Mouse (Mus musculus): ENCODE measurements around the gene Eif4ebp2. TPM values are rescaled to one million over a fixed set of nuclear protein-coding genes. Genes with fewer than 3 reads are reported as not detected.

Gene Eif4ebp2
- polyA plus RNA-seq, 2 experiments, result 23.1 to 24.3 TPM

- WGBS (ENCODE audit: insufficient replicate concordance), result 59% methylated on average over 6 of the region's 6 CpGs
- no peaks in the 10 kb centered on the region for H3K9me3 ChIP-seq (ENCODE audit: control insufficient read depth, low read length)
- H3K9ac ChIP-seq (replicated peaks), result no peak overlapping the region
- no peak overlapping the region for H3K27ac ChIP-seq
- TF ChIP-seq CTCF (IDR thresholded peaks at IDR 0.05; ENCODE audit: low read depth) (no peak), EP300 (IDR thresholded peaks at IDR 0.05; ENCODE audit: low read depth) (no peak)
- H3K36me3 ChIP-seq (replicated peaks; ENCODE audit: control insufficient read depth, insufficient read depth, low read depth), result peaks cover 21% of the 10 kb centered on the region
- ATAC-seq (ENCODE audit: insufficient read depth) (no peak), DNase-seq (ENCODE audit: low read depth in 3 of 3, low spot score in 3 of 3) (no peak)
- no peak overlapping the region for H3K4me2 ChIP-seq (ENCODE audit: low read depth)
- H3K27me3 ChIP-seq (ENCODE audit: control insufficient read depth, insufficient read depth, low read length), result no peaks in the 10 kb centered on the region
- H3K4me1 ChIP-seq (replicated peaks; ENCODE audit: control insufficient read depth in 2 of 2, insufficient read depth in 2 of 2, low read length in 1 of 2), result peaks cover 0 to 16% of the 10 kb centered on the region in 2 experiments; a peak in 3 of 4 replicates
- H3K4me3 ChIP-seq (ENCODE audit: insufficient read depth in 1 of 2, low read depth in 2 of 2, low read length in 2 of 2), result no peak overlapping the region
These were observed 9.0 kb downstream of the Eif4ebp2 start for GRCm38 (mm10) chr10:61443456-61443855.

DNA sequence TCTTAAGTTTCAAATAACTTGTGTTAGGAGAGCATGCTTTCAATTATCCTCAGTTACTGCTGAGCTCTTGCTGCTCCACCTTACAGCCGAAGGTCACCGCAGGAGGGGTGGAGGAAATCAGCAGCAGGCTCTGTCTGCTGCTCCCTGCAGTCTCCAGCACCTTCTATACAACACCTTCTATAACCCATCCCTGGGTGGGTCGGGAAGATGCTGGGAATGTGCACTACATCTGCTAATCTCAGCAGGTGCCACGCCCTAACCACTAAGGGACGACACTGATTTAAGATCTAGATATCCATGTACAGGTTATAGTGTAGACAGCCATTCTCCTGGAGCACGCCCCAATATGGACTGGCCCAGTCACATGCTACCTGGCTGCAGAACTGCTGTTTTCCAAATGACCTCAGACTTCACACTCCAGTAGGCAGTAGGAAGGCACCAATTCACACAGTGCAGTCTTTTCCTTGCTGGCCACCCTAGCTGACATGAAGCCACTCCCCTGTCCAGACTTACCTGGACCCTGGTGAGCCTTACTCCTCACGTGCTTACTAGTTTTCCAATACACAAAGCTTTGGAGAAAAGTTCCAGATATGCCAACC is 12.2 kb downstream of the Eif4ebp2 start:
- ATAC-seq (ENCODE audit: insufficient read depth), result no peak
- Histone ChIP-seq H3K27me3 (ENCODE audit: control insufficient read depth, insufficient read depth, low read length) (no peaks in the 10 kb centered on the region), H3K4me3 (ENCODE audit: insufficient read depth in 1 of 2, low read depth in 2 of 2, low read length in 2 of 2) (no peak overlapping the region), H3K27ac (no peak overlapping the region), H3K36me3 (replicated peaks; ENCODE audit: control insufficient read depth, insufficient read depth, low read depth) (peaks cover 22% of the 10 kb centered on the region), H3K9me3 (ENCODE audit: control insufficient read depth, low read length) (no peaks in the 10 kb centered on the region), H3K9ac (replicated peaks) (no peak overlapping the region), H3K4me1 (replicated peaks; ENCODE audit: control insufficient read depth in 2 of 2, insufficient read depth in 2 of 2, low read length in 1 of 2) (peaks cover 0 to 9% of the 10 kb centered on the region in 2 experiments; a peak in 2 of 4 replicates), H3K4me2 (ENCODE audit: low read depth) (no peak overlapping the region)
- TF ChIP-seq CTCF (IDR thresholded peaks at IDR 0.05; ENCODE audit: low read depth), result no peak
- TF ChIP-seq EP300 (IDR thresholded peaks at IDR 0.05; ENCODE audit: low read depth), result no peak
- WGBS (ENCODE audit: insufficient replicate concordance), result 75% methylated on average over 7 of the region's 7 CpGs
- no peak for DNase-seq (ENCODE audit: low read depth in 3 of 3, low spot score in 3 of 3)

GRCm38 (mm10) chr10:61431375-61431774 is 21.1 kb downstream of the Eif4ebp2 start:
- no peak for TF ChIP-seq EP300 (IDR thresholded peaks at IDR 0.05; ENCODE audit: low read depth)
- no peak for TF ChIP-seq CTCF (IDR thresholded peaks at IDR 0.05; ENCODE audit: low read depth)
- 89% methylated on average over 9 of the region's 9 CpGs for WGBS (ENCODE audit: insufficient replicate concordance)

GRCm38 (mm10) chr10:61429043-61429442 is 23.4 kb downstream of the Eif4ebp2 start:
- Histone ChIP-seq H3K4me2 (ENCODE audit: low read depth) (no peak overlapping the region), H3K9me3 (ENCODE audit: control insufficient read depth, low read length) (no peaks in the 10 kb centered on the region), H3K4me1 (replicated peaks; ENCODE audit: control insufficient read depth in 2 of 2, insufficient read depth in 2 of 2, low read length in 1 of 2) (peaks cover 0 to 15% of the 10 kb centered on the region in 2 experiments; a peak in 2 of 4 replicates), H3K9ac (replicated peaks) (no peak overlapping the region), H3K4me3 (ENCODE audit: insufficient read depth in 1 of 2, low read depth in 2 of 2, low read length in 2 of 2) (no peak overlapping the region), H3K27ac (no peak overlapping the region), H3K36me3 (replicated peaks; ENCODE audit: control insufficient read depth, insufficient read depth, low read depth) (peaks cover 35% of the 10 kb centered on the region), H3K27me3 (ENCODE audit: control insufficient read depth, insufficient read depth, low read length) (no peaks in the 10 kb centered on the region)
- ATAC-seq (ENCODE audit: insufficient read depth) (no peak), DNase-seq (ENCODE audit: low read depth in 3 of 3, low spot score in 3 of 3) (no peak)
- TF ChIP-seq CTCF (IDR thresholded peaks at IDR 0.05; ENCODE audit: low read depth) (no peak), EP300 (IDR thresholded peaks at IDR 0.05; ENCODE audit: low read depth) (no peak)
- 83% methylated on average over 5 of the region's 5 CpGs for WGBS (ENCODE audit: insufficient replicate concordance)

More at GRCm38 (mm10) chr10:61431375-61431774, 21.1 kb downstream of the Eif4ebp2 start:
- Histone ChIP-seq H3K27me3 (ENCODE audit: control insufficient read depth, insufficient read depth, low read length) (no peaks in the 10 kb centered on the region), H3K9me3 (ENCODE audit: control insufficient read depth, low read length) (no peaks in the 10 kb centered on the region), H3K4me1 (replicated peaks; ENCODE audit: control insufficient read depth in 2 of 2, insufficient read depth in 2 of 2, low read length in 1 of 2) (no peaks in the 10 kb centered on the region; a peak in 1 of 4 replicates), H3K9ac (replicated peaks) (no peak overlapping the region), H3K4me3 (ENCODE audit: insufficient read depth in 1 of 2, low read depth in 2 of 2, low read length in 2 of 2) (no peak overlapping the region), H3K36me3 (replicated peaks; ENCODE audit: control insufficient read depth, insufficient read depth, low read depth) (peaks cover 53% of the 10 kb centered on the region), H3K4me2 (ENCODE audit: low read depth) (no peak overlapping the region), H3K27ac (no peak overlapping the region)
- DNase-seq (ENCODE audit: low read depth in 3 of 3, low spot score in 3 of 3) (no peak), ATAC-seq (ENCODE audit: insufficient read depth) (no peak)

GRCm38 (mm10) chr10:61428416-61428815 is 24.0 kb downstream of the Eif4ebp2 start:
- Histone ChIP-seq H3K9me3 (ENCODE audit: control insufficient read depth, low read length) (no peaks in the 10 kb centered on the region), H3K27me3 (ENCODE audit: control insufficient read depth, insufficient read depth, low read length) (no peaks in the 10 kb centered on the region), H3K4me1 (replicated peaks; ENCODE audit: control insufficient read depth in 2 of 2, insufficient read depth in 2 of 2, low read length in 1 of 2) (peaks cover 0 to 15% of the 10 kb centered on the region in 2 experiments; a peak in 2 of 4 replicates), H3K9ac (replicated peaks) (no peak overlapping the region), H3K4me3 (ENCODE audit: insufficient read depth in 1 of 2, low read depth in 2 of 2, low read length in 2 of 2) (no peak overlapping the region), H3K27ac (no peak overlapping the region), H3K36me3 (replicated peaks; ENCODE audit: control insufficient read depth, insufficient read depth, low read depth) (peaks cover 28% of the 10 kb centered on the region), H3K4me2 (ENCODE audit: low read depth) (no peak overlapping the region)
- no peak for ATAC-seq (ENCODE audit: insufficient read depth)
- DNase-seq (ENCODE audit: low read depth in 3 of 3, low spot score in 3 of 3), result no peak
- 67% methylated on average over 4 of the region's 4 CpGs for WGBS (ENCODE audit: insufficient replicate concordance)
- no peak for TF ChIP-seq EP300 (IDR thresholded peaks at IDR 0.05; ENCODE audit: low read depth)
- no peak for TF ChIP-seq CTCF (IDR thresholded peaks at IDR 0.05; ENCODE audit: low read depth)
